Mouse (Mus musculus) limb, embryonic 15.5 days (tissue): ENCODE data around the gene Rnf19b. TPM values are rescaled to one million over a fixed set of nuclear protein-coding genes. Genes with fewer than 3 reads are reported as not detected.

Experiments used
- ATAC-seq: fragments of 200-750 bp; cut with Nextera tagmentation; 2 replicates; pipeline ENCODE4 v1.8.0; 2017; ENCODE audit warnings: low read depth, moderate TSS enrichment; ENCODE audit not compliant: insufficient number of reproducible peaks, low FRiP score, low TSS enrichment
- H3K27ac ChIP-seq: fragments of 300-500 bp; sonication (generic); 2 replicates; pipeline ENCODE4 v1.5.1; 2015; ENCODE audit warnings: moderate library complexity, mild to moderate bottlenecking, inconsistent platforms
- H3K27me3 ChIP-seq: fragments of 300-500 bp; sonication (generic); 2 replicates; pipeline ENCODE4 v1.6.1; 2015; ENCODE audit warnings: inconsistent platforms
- H3K36me3 ChIP-seq: fragments of 300-500 bp; sonication (generic); 2 replicates; pipeline ENCODE4 v1.6.1; 2015; ENCODE audit warnings: inconsistent platforms
- H3K4me1 ChIP-seq: fragments of 300-500 bp; sonication (generic); 2 replicates; pipeline ENCODE4 v1.6.1; 2015; ENCODE audit warnings: inconsistent platforms
- H3K4me2 ChIP-seq: fragments of 300-500 bp; sonication (generic); 2 replicates; pipeline ENCODE4 v1.6.1; 2015; ENCODE audit warnings: mild to moderate bottlenecking, inconsistent platforms
- H3K4me3 ChIP-seq: fragments of 300-500 bp; sonication (generic); 2 replicates; pipeline ENCODE4 v1.5.1; 2015; ENCODE audit warnings: mild to moderate bottlenecking, inconsistent platforms
- H3K9ac ChIP-seq: fragments of 300-500 bp; sonication (generic); 2 replicates; pipeline ENCODE4 v1.6.1; 2015; ENCODE audit warnings: inconsistent platforms
- H3K9me3 ChIP-seq: fragments of 300-500 bp; sonication (generic); 2 replicates; pipeline ENCODE4 v1.6.1; 2016; ENCODE audit warnings: inconsistent platforms
- WGBS: fragments of 180-500 bp; shearing (Covaris S2); methylation state at CpG from one replicate; pipeline ENCODE4 v1.1.7; 2015; 5-methylcytosine and 5-hydroxymethylcytosine counted together
- polyA plus RNA-seq: library from polyadenylated mRNA; unstranded; fragments of >200 nt; fragmentation: Nextera tagmentation; extraction: Ambion mirVana; gene quantifications from 2 replicates; pipeline ENCODE4 v1.2.1, GENCODE M21; 2015

Rnf19b gene
- polyA plus RNA-seq, 1 experiment from 2014 or later: 11.5 TPM

DNA sequence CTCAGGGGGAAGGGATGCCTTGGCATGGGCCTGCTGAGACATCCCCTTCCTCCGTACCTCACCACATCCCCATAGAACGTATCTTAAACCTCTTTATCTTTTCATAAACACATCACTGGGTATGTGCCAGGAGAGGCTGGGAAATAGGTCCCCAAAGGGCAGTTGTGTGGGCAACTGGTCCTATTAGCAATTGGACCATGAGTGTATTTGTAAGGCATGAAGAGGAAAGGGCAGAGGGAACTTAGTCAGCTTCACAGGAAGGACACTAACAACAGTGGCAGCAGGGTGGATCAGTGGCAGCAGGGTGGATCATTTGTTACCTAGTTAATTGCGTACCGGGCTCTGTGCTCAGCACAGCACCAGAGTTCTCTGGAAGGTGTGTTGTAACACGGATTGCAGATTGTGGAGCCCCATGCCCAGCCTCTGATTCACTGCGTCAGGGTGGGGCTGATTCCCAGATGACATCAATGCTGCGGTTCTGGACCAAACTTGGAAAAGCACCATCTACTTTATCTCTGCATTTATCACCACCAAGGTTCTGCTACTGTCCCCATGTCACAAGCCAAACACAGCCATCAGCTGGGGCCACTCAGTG lies 22.1 kb upstream of the Rnf19b start:
- no peaks in the 10 kb centered on the region for H3K36me3 ChIP-seq
- no peaks in the 10 kb centered on the region for H3K27me3 ChIP-seq
- peak overlapping the region; percentile 82 for H3K27ac ChIP-seq
- 0 out of 2 replicates have a peak overlapping the region, but pooled peaks have one; percentile 3 for H3K4me2 ChIP-seq
- no peak overlapping the region for H3K9ac ChIP-seq
- 65% methylated on average over 7 of the region's 7 CpGs for whole genome bisulfite sequencing
- H3K4me3 ChIP-seq: no peak overlapping the region
- ATAC-seq: no peak
- peaks cover 43% of the 10 kb centered on the region for H3K4me1 ChIP-seq
- H3K9me3 ChIP-seq: no peaks in the 10 kb centered on the region

DNA sequence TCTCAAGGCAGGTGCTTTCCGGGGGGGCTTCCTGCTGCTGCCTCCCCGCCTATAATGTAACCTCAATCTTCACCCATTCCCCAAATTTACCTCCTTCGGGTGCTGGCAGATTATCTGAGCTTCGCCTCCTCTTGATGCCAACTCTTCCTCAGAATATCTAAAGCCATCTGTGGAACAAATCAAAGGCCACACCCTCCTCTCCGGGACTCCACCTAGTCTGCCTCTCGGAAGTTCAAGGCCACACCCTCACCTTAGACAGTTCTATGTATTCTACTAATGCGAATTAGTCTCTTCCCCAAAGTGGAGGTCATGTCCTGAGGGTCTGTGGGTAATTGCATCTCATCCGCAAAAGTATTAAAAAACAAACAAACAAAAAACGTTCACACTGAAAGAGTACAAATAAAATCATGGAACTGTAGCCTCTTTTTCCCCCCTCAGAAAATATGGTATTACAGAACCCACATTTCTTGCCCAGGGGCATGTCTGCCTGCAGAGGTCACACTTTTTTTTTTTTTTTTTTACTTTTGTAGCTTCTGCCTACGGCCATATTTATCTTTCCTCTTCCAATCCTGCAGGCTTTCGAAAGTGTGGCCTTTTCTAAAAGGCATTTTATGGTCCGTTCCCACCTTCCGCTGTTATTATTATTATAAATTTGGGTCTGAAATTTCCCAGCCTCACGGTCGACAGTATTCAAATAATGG lies 10.2 kb upstream of the Rnf19b start:
- Histone ChIP-seq H3K27me3 (peaks cover 39% of the 10 kb centered on the region), H3K4me2 (peak overlapping the region; percentile 97), H3K4me3 (peak overlapping the region; percentile 51), H3K36me3 (no peaks in the 10 kb centered on the region), H3K9me3 (no peaks in the 10 kb centered on the region), H3K27ac (no peak overlapping the region), H3K9ac (no peak overlapping the region), H3K4me1 (peaks cover 25% of the 10 kb centered on the region)
- ATAC-seq: no peak
- 14% methylated on average over 15 of the region's 15 CpGs for WGBS

DNA sequence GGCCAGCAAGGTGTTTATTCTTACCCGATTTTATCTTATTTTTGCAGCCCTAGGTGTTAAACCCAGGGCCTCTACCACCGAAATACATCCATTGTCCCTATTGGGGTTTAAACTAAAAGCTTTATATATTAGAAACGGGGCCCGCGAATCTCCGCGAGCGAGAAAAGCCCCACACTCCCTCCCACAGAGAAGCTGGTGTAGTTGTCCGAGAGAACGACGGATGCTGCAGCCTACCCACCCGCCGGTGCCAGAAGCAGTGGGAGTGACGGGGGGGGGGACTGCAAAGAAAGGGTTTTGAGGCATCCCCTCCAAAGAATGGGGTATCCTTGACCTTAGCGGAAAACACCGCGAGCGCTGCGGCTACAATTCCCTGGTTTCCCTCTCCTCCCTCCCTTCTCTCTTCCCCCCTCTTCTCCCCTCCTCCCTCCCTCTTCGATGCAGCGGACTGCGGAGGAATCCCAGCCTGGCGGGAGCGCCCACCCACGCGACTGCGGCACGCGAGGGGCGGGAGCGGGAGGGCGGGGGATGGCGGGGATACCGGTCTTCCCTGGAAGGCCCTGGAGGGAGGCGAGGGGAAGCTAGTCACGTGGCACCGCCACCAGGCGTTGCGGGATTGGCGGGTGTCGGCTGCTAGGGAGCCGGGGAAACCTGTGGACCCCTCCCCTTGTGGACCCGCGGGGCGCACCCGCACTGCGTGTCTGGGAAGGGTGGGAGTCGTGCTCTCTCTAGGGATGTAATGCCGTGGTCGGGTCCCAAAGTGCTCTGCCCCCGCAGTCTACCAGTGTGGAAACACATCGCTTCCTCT lies 9.4 kb upstream of the Rnf19b start:
- H3K4me3 ChIP-seq: peak overlapping the region; percentile 51
- peak overlapping the region; percentile 45 for H3K9ac ChIP-seq
- no peaks in the 10 kb centered on the region for H3K36me3 ChIP-seq
- peaks cover 39% of the 10 kb centered on the region for H3K27me3 ChIP-seq
- peak; percentile 77 for ATAC-seq
- peak overlapping the region; percentile 74 for H3K27ac ChIP-seq
- under 1% methylated on average over 50 of the region's 52 CpGs for WGBS
- H3K4me1 ChIP-seq: peaks cover 25% of the 10 kb centered on the region
- H3K9me3 ChIP-seq: no peaks in the 10 kb centered on the region
- H3K4me2 ChIP-seq: peak overlapping the region; percentile 97

DNA sequence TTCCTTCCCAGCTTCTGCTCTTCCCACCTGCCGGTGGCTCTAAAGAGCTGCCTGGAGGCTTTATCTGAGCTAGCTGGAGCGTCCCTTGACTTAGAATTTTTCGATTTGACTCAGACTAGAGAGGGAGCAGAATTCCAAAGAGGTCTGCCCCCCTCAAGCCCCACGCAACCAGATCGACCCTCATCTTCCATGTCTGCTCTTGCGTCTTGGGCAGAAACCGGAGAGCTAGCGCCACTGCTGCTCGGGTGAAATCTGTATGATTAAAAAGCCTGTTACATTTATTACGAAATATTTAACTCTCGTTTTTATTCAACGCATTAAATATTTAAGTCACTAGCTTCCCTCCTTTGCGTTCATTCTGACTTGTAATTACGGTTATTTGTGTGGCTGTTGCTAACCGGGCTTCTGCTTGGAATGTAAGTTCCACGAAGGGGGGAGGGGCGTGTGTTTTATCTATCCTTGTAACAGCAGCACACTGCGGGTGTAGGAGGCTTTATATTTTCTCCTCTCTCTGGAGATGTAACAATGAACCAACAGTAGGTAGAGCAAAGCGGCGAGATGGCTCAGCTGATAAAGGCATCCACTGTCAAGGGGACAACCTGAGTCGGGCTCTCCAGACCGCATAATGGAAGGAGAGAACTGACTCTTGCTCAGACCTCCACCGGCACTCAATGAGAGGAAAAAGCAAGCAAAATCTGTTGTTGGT lies 8.6 kb upstream of the Rnf19b start:
- Histone ChIP-seq H3K4me3 (peak overlapping the region; percentile 51), H3K27me3 (peaks cover 39% of the 10 kb centered on the region), H3K27ac (peak overlapping the region; percentile 74), H3K9me3 (no peaks in the 10 kb centered on the region), H3K36me3 (no peaks in the 10 kb centered on the region), H3K9ac (peak overlapping the region; percentile 45; the same call in 1 of the 2 replicates), H3K4me1 (peaks cover 25% of the 10 kb centered on the region), H3K4me2 (peak overlapping the region; percentile 97)
- 5% methylated on average over 23 of the region's 23 CpGs for WGBS
- no peak for ATAC-seq

DNA sequence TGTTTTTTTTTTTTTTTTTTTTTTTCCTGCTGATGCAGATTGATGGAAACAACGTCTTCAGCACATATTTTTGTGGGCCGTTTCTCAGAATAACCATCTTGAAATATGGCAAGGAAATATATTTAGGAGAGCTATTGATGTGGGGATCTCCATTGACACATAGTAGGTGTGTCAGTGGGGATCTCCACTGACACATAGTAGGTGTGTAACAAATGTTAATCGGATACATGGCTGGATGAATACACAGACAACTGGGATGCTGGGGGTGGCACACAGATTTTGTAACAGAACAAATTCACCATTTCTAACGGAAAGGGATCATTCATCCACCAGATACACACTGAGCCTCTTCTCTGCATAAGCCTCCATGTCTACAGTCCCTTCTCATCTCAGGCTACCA lies 7.7 kb upstream of the Rnf19b start:
- Histone ChIP-seq H3K27me3 (peaks cover 39% of the 10 kb centered on the region), H3K9me3 (no peaks in the 10 kb centered on the region), H3K36me3 (no peaks in the 10 kb centered on the region), H3K4me2 (no peak overlapping the region), H3K9ac (no peak overlapping the region), H3K4me1 (peaks cover 25% of the 10 kb centered on the region), H3K27ac (no peak overlapping the region), H3K4me3 (no peak overlapping the region)
- 67% methylated on average over 4 of the region's 4 CpGs for WGBS
- ATAC-seq: no peak

DNA sequence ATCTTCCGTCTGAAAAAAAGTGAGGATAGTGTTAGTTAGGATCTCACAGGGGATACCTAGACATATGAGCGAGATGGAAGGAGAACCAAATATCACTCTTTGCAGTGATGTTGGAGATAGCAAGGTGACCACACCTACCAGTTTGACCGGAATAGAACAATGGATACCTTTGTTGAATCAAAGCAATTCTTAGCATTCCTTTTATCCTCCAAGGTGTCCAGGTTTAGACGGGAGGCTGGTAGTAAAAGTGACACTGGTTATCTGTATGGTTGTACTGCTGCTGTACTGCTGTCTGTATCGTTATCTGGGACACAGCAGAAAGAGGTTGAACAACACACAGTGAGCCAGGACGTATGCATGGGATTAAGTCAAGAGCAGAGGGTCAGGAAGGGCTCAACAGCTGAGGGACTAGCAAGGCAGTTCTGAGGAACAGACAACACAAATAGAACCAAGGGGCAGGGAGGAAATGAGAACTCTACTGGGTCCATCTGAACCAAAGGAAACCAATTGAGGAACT lies 7.1 kb upstream of the Rnf19b start:
- 61% methylated on average over 6 of the region's 6 CpGs for WGBS
- Histone ChIP-seq H3K4me1 (peaks cover 25% of the 10 kb centered on the region), H3K9me3 (no peaks in the 10 kb centered on the region), H3K27me3 (peaks cover 39% of the 10 kb centered on the region), H3K27ac (no peak overlapping the region), H3K9ac (no peak overlapping the region), H3K36me3 (no peaks in the 10 kb centered on the region), H3K4me2 (no peak overlapping the region), H3K4me3 (no peak overlapping the region)
- ATAC-seq: no peak

DNA sequence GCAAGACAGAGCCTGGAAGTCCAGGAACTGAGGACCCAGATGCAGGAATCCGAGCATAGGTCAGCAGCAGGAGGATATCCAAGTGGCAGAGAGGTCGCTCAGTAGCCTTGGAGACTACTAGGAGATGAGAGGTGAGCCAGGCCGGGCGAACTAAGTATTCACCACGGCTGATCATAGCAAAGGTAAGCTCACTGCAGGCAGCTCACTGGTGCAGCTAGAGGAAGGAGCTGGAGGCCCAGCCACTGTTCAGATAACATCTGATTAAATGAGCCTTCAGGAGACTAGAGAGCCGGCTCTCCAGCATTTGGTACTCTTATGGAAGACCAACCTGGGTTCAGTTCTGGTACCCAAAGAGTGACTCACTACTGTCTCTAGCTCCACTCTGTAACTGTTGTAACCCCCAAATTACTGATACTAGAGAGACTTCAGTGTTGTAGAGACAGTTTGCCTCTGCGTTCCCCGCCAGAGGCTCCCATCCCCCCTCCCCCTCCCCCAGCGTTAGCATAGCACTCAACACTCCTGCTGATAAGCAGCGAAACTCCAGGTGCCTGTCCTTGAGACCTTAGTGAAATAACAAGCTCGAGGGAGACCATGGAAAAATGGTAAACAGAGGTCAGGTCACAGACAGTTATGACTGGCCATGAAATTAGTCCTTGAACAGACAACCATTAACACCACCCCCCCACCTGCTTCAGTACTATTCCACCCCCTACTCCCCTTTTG lies 6.4 kb upstream of the Rnf19b start:
- peaks cover 35% of the 10 kb centered on the region for H3K27me3 ChIP-seq

DNA sequence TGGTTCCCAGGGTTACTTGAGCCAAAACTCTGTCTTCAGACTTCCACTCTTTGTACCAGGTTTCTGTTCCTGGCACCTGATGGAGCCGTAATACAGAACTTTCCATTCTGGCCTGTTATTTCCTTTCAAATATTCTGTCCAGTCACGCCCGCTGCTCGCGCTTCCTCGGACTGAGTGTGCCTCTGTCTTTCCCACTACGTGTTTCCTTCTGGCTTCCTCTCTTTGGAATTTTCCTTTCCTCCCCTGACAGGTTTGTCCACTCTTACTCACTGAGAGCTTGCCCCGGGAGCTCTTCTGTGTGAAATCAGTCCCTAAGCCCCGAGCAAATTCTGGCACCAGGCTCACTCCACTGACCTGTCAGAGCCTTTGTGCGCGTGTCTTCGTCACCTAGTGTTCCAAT lies 3.3 kb upstream of the Rnf19b start:
- H3K9ac ChIP-seq: no peak overlapping the region
- no peaks in the 10 kb centered on the region for H3K36me3 ChIP-seq
- H3K27me3 ChIP-seq: peaks cover 19% of the 10 kb centered on the region
- no peak overlapping the region for H3K27ac ChIP-seq
- 77% methylated on average over 12 of the region's 12 CpGs for WGBS
- H3K4me3 ChIP-seq: no peak overlapping the region
- H3K4me1 ChIP-seq: peaks cover 8% of the 10 kb centered on the region
- no peak overlapping the region for H3K4me2 ChIP-seq
- H3K9me3 ChIP-seq: no peaks in the 10 kb centered on the region
- no peak for ATAC-seq

More for the DNA sequence above, 6.4 kb upstream of the Rnf19b start:
- H3K4me1 ChIP-seq: peaks cover 25% of the 10 kb centered on the region
- no peak overlapping the region for H3K27ac ChIP-seq
- ATAC-seq: no peak
- H3K9ac ChIP-seq: no peak overlapping the region
- no peaks in the 10 kb centered on the region for H3K36me3 ChIP-seq
- H3K9me3 ChIP-seq: no peaks in the 10 kb centered on the region
- H3K4me3 ChIP-seq: no peak overlapping the region
- no peak overlapping the region for H3K4me2 ChIP-seq
- 23% methylated on average over 11 of the region's 11 CpGs for WGBS

DNA sequence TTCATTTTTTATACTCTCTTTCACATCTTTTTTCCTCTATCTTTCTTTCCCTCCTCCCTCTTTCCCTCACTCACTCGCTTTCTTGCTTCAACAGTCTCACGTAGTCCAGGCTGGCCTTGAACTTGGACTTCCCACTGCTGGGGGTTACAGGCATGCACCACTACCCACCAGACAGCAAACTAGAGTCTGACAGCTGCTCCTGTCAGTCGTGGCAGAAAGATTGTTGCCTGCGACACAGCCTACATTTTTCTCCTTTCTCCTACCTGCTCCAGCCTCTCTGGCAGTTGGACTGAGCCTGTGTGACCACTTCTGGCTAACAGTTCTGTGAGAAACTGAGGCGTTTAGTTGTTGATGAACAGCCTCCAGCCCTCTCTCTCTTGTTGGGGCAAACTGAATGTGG lies 2.5 kb upstream of the Rnf19b start:
- no peak overlapping the region for H3K4me2 ChIP-seq
- H3K27me3 ChIP-seq: peaks cover 13% of the 10 kb centered on the region
- H3K36me3 ChIP-seq: no peaks in the 10 kb centered on the region
- H3K27ac ChIP-seq: no peak overlapping the region
- no peak overlapping the region for H3K4me3 ChIP-seq
- no peaks in the 10 kb centered on the region for H3K9me3 ChIP-seq
- H3K9ac ChIP-seq: no peak overlapping the region
- no peak for ATAC-seq
- WGBS: 78% methylated on average over 5 of the region's 5 CpGs
- H3K4me1 ChIP-seq: peaks cover 9% of the 10 kb centered on the region

DNA sequence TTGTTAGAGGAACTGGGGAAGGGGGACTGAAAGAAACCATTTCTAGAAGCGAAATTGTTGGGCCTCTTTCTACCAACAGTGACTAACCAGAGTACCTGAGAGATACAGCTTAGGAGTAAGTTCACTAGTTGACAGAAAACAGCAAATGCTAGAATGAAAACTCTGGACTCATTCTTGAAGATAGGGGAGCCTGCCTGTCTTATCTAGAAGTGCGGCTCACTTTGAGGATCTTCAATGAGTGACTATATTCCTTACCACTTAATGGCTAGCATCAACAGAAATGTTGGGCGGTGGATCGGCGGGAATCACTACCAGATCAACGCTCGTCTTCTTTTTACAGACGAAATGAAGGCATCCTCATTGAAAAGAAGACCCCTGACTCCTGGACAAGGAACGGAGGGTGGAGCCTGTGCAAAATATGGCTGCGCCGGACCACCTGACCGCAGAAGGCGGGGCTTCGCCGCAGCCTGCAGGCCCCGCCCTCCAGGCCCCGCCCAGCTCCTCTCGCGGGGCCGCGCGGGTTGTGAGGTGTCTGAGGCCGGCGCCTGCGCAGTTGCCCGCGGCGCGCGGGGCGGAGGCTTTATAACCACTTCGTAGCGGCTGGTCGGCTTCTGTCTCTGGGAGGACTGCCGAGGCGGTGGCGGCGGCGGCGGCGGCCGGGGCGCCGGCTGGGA lies 401 bp upstream of the Rnf19b start:
- Histone ChIP-seq H3K27ac (peak overlapping the region; percentile 91), H3K27me3 (no peaks in the 10 kb centered on the region), H3K9me3 (no peaks in the 10 kb centered on the region), H3K9ac (peak overlapping the region; percentile 91), H3K4me1 (peaks cover 9% of the 10 kb centered on the region), H3K4me3 (peak overlapping the region; percentile 83), H3K36me3 (no peaks in the 10 kb centered on the region), H3K4me2 (peak overlapping the region; percentile 96)
- ATAC-seq: peak; percentile 94
- WGBS: 4% methylated on average over 35 of the region's 44 CpGs
